26 mouse cellular contexts compared by ENCODE assay signal in the genomic region with DNA sequence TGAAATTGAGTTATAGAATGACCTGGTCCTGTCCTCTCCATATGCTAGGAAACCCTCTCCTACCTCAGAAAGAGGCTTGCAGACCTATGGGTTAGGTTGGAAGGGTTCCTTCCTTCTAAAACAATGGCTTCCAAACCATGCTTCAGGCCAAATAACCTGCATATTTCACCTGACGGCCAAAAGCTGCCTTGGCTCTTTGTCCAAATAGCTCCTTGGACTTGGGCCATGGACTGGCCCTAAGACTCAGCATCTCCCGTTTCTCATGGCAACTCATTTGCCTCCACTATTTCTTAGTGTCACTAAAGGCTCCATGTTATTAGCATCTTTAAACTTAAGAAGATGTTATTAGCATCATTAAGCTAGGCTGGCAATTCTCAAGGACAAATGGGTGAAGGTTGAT. TPM values are rescaled to one million over a fixed set of nuclear protein-coding genes. Genes with fewer than 3 reads are reported as not detected.
A peak's percentile ranks its signal among the peaks of the same experiment; 100 is the strongest.
DNase-seq lines count a peak whose midpoint lies in the region; ATAC-seq and TF ChIP-seq lines count a peak whose summit lies in the region.
"Had no signal": no experiment of that assay in that cellular context is flagged by ENCODE, and none has a peak within 500 bp of the region (broad histone marks: within the 10 kb centered on the region; RNA-seq: fewer than 3 reads in every experiment).

No protein-coding gene starts in this region.

- no peaks in the 10 kb centered on the region for H3K27me3 ChIP-seq in forebrain, embryonic 14.5 days (replicated peaks; ENCODE audit: control insufficient read depth, insufficient read depth, low read length)
- H3K27me3 ChIP-seq: forebrain, embryonic 13.5 days; hindbrain, embryonic 12.5 days; intestine, embryonic 15.5 days; liver, embryonic 13.5 days; midbrain, embryonic 13.5 days; Patski; stomach, embryonic 15.5 days had no signal

- TF ChIP-seq CTCF in cortical plate, adult 2 months (IDR thresholded peaks at IDR 0.05; ENCODE audit: extremely low read depth, insufficient read depth, low read length) = no peak

- no peak for ATAC-seq in forebrain, embryonic 14.5 days
- ATAC-seq: intestine, embryonic 15.5 days; lung, postnatal 0 days; Patski had no signal

- H3K4me2 ChIP-seq in forebrain, embryonic 14.5 days (ENCODE audit: low read length) = no peak overlapping the region
- H3K4me2 ChIP-seq: forebrain, embryonic 13.5 days; hindbrain, embryonic 12.5 days; intestine, embryonic 15.5 days; liver, embryonic 13.5 days; midbrain, embryonic 13.5 days; stomach, embryonic 15.5 days had no signal

- DNase-seq in cerebellum, adult 11-12 months = peak; percentile 39
- DNase-seq in cerebellum, adult 11 months = no peak
- DNase-seq in brain, adult 2 months (ENCODE audit: low read depth, low spot score) = peak; percentile 55
- peak; percentile 49 for DNase-seq in cerebellum, adult 9-11 months
- DNase-seq in forebrain, embryonic 14.5 days (ENCODE audit: low spot score) = no peak
- DNase-seq in urinary bladder, postnatal 36 days (ENCODE audit: low spot score in 2 of 2) = no peak
- DNase-seq: adrenal gland, postnatal 10 days; gastrocnemius, postnatal 14 days; heart, postnatal 36 days; kidney, adult 8-10 months; kidney, postnatal 10 days; left cerebral cortex, postnatal 4 days; liver, embryonic 13.5 days; lung, adult 18-20 months; right cerebral cortex, postnatal 25 days had no signal

- no peak for TF ChIP-seq POLR2A in cortical plate, adult 2 months (IDR thresholded peaks at IDR 0.05; ENCODE audit: extremely low read depth, insufficient read depth, low read length)

- H3K36me3 ChIP-seq in forebrain, embryonic 14.5 days (ENCODE audit: control insufficient read depth, insufficient read depth, low read length) = peaks cover 45% of the 10 kb centered on the region

- H3K4me3 ChIP-seq in cortical plate, adult 2 months (ENCODE audit: insufficient read depth, low read length) = no peak overlapping the region
- H3K4me3 ChIP-seq in forebrain, embryonic 14.5 days (ENCODE audit: low read depth, low read length) = no peak overlapping the region
- H3K4me3 ChIP-seq: forebrain, embryonic 13.5 days; heart, embryonic 10.5 days; hindbrain, embryonic 12.5 days; intestine, embryonic 15.5 days; liver, embryonic 13.5 days; midbrain, embryonic 13.5 days; stomach, embryonic 15.5 days had no signal

- H3K9me3 ChIP-seq in forebrain, embryonic 14.5 days (replicated peaks; ENCODE audit: control insufficient read depth, low read length) = no peaks in the 10 kb centered on the region
- H3K9me3 ChIP-seq: forebrain, embryonic 13.5 days; heart, embryonic 10.5 days; hindbrain, embryonic 12.5 days; intestine, embryonic 15.5 days; liver, embryonic 13.5 days; midbrain, embryonic 13.5 days; stomach, embryonic 15.5 days had no signal

- 0 out of 2 replicates have a peak overlapping the region, but pooled peaks have one; percentile 40 for H3K27ac ChIP-seq in cortical plate, adult 2 months (ENCODE audit: insufficient read depth, low read length)
- no peak overlapping the region for H3K27ac ChIP-seq in forebrain, embryonic 14.5 days (ENCODE audit: low read depth, low read length)
- H3K27ac ChIP-seq: forebrain, embryonic 13.5 days; heart, embryonic 10.5 days; hindbrain, embryonic 12.5 days; hindbrain, postnatal 0 days; intestine, embryonic 15.5 days; liver, embryonic 13.5 days; macrophage; midbrain, embryonic 13.5 days; stomach, embryonic 15.5 days had no signal

- peaks cover 6% of the 10 kb centered on the region for H3K4me1 ChIP-seq in cortical plate, adult 2 months (ENCODE audit: control insufficient read depth, insufficient read depth, low read length)
- no peaks in the 10 kb centered on the region for H3K4me1 ChIP-seq in forebrain, embryonic 14.5 days (ENCODE audit: control insufficient read depth, insufficient read depth, low read length)
- H3K4me1 ChIP-seq: forebrain, embryonic 13.5 days; heart, embryonic 10.5 days; hindbrain, embryonic 12.5 days; intestine, embryonic 15.5 days; liver, embryonic 13.5 days; midbrain, embryonic 13.5 days; stomach, embryonic 15.5 days had no signal

- 71% methylated on average over 2 of the region's 2 CpGs for WGBS in forebrain, embryonic 14.5 days

- H3K9ac ChIP-seq in forebrain, embryonic 14.5 days (ENCODE audit: low read length) = no peak overlapping the region
- H3K9ac ChIP-seq: forebrain, embryonic 13.5 days; hindbrain, embryonic 12.5 days; intestine, embryonic 15.5 days; liver, embryonic 13.5 days; midbrain, embryonic 13.5 days; stomach, embryonic 15.5 days had no signal

RNA-seq across cellular contexts. Expression of gene Rtn4, which starts 52.8 kb away (rescaled TPM):
- 569 and 594 TPM in 2 replicates for polyA plus RNA-seq in cortical plate, adult 2 months (2012; rRNA removed)
- 97.5 and 133 TPM in 2 replicates for polyA plus RNA-seq in forebrain, embryonic 14.5 days (2014; fragmentation: Nextera tagmentation; extraction: Ambion mirVana)

Comparison
In these comparisons a context has a peak if more than half of its experiments do, and no peak if none do; other contexts are left out.
1. DNase-seq: peak in cerebellum, adult 11-12 months (single experiment), brain, adult 2 months (single experiment) and cerebellum, adult 9-11 months (single experiment); none in cerebellum, adult 11 months (single experiment), forebrain, embryonic 14.5 days (single experiment) and urinary bladder, postnatal 36 days (0 of 2).